Mouse (Mus musculus): ENCODE results near the gene Cntnap5a. TPM values are rescaled to one million over a fixed set of nuclear protein-coding genes. Genes with fewer than 3 reads are reported as not detected.
A peak's percentile ranks its signal among the peaks of the same experiment; 100 is the strongest.

The Cntnap5a gene
- polyA plus RNA-seq, 1 experiment from 2014 or later, result 2.1 TPM

- DNase-seq, result peak; percentile 64
- no peak for ATAC-seq (ENCODE audit: low FRiP score, low TSS enrichment)
Measured at GRCm38 (mm10) chr1:116428396-116428795, 743.8 kb downstream of the Cntnap5a start.

GRCm38 (mm10) chr1:116455115-116455717, 770.7 kb downstream of the Cntnap5a start:
- H3K9me3 ChIP-seq (ENCODE audit: control insufficient read depth, low read length), result no peaks in the 10 kb centered on the region; the same call in 1 of the 2 replicates
- H3K9ac ChIP-seq (replicated peaks; ENCODE audit: low read length), result no peak overlapping the region
- 60% methylated on average over 4 of the region's 4 CpGs for WGBS
- H3K27me3 ChIP-seq (ENCODE audit: control insufficient read depth, insufficient read depth, low read length), result no peaks in the 10 kb centered on the region
- no peak overlapping the region for H3K27ac ChIP-seq (replicated peaks; ENCODE audit: low read depth, low read length)
- H3K4me2 ChIP-seq (ENCODE audit: low read length), result no peak overlapping the region
- no peaks in the 10 kb centered on the region for H3K4me1 ChIP-seq (ENCODE audit: control insufficient read depth, insufficient read depth, low read length)
- no peaks in the 10 kb centered on the region for H3K36me3 ChIP-seq (ENCODE audit: control insufficient read depth, insufficient read depth, low read length)
- no peak; the same call in 1 of the 2 replicates for ATAC-seq (ENCODE audit: low FRiP score, low TSS enrichment)
- H3K4me3 ChIP-seq (replicated peaks; ENCODE audit: low read depth, low read length), result no peak overlapping the region
- peak; percentile 22 for DNase-seq

More at GRCm38 (mm10) chr1:116428396-116428795, 743.8 kb downstream of the Cntnap5a start:
- no peak overlapping the region for H3K9ac ChIP-seq (replicated peaks; ENCODE audit: low read length)
- no peaks in the 10 kb centered on the region for H3K9me3 ChIP-seq (ENCODE audit: control insufficient read depth, low read length)
- no peak overlapping the region for H3K27ac ChIP-seq (replicated peaks; ENCODE audit: low read depth, low read length)
- peaks cover 11% of the 10 kb centered on the region for H3K4me1 ChIP-seq (ENCODE audit: control insufficient read depth, insufficient read depth, low read length)
- WGBS, result 48% methylated on average over 2 of the region's 2 CpGs
- no peaks in the 10 kb centered on the region for H3K27me3 ChIP-seq (ENCODE audit: control insufficient read depth, insufficient read depth, low read length)
- H3K4me3 ChIP-seq (replicated peaks; ENCODE audit: low read depth, low read length), result no peak overlapping the region
- no peaks in the 10 kb centered on the region for H3K36me3 ChIP-seq (ENCODE audit: control insufficient read depth, insufficient read depth, low read length)
- H3K4me2 ChIP-seq (ENCODE audit: low read length), result no peak overlapping the region

GRCm38 (mm10) chr1:116477703-116478102, 793.1 kb downstream of the Cntnap5a start:
- Histone ChIP-seq H3K27me3 (ENCODE audit: control insufficient read depth, insufficient read depth, low read length) (no peaks in the 10 kb centered on the region), H3K9me3 (ENCODE audit: control insufficient read depth, low read length) (no peaks in the 10 kb centered on the region), H3K4me3 (replicated peaks; ENCODE audit: low read depth, low read length) (no peak overlapping the region), H3K27ac (replicated peaks; ENCODE audit: low read depth, low read length) (no peak overlapping the region), H3K4me1 (ENCODE audit: control insufficient read depth, insufficient read depth, low read length) (no peaks in the 10 kb centered on the region), H3K9ac (replicated peaks; ENCODE audit: low read length) (no peak overlapping the region), H3K36me3 (ENCODE audit: control insufficient read depth, insufficient read depth, low read length) (no peaks in the 10 kb centered on the region), H3K4me2 (ENCODE audit: low read length) (no peak overlapping the region)
- DNase-seq (peak; percentile 80), ATAC-seq (ENCODE audit: low FRiP score, low TSS enrichment) (0 out of 2 replicates have a peak, but pooled peaks have one; percentile 27)
- 14% methylated on average over 2 of the region's 2 CpGs for WGBS

- Histone ChIP-seq H3K27ac (replicated peaks; ENCODE audit: low read depth, low read length) (no peak overlapping the region), H3K9me3 (ENCODE audit: control insufficient read depth, low read length) (no peaks in the 10 kb centered on the region), H3K9ac (replicated peaks; ENCODE audit: low read length) (no peak overlapping the region), H3K4me3 (replicated peaks; ENCODE audit: low read depth, low read length) (no peak overlapping the region), H3K36me3 (ENCODE audit: control insufficient read depth, insufficient read depth, low read length) (no peaks in the 10 kb centered on the region), H3K4me1 (ENCODE audit: control insufficient read depth, insufficient read depth, low read length) (no peaks in the 10 kb centered on the region), H3K27me3 (ENCODE audit: control insufficient read depth, insufficient read depth, low read length) (no peaks in the 10 kb centered on the region), H3K4me2 (ENCODE audit: low read length) (no peak overlapping the region)
- WGBS, result 54% methylated on average over 1 of the region's 1 CpGs
- ATAC-seq (ENCODE audit: low FRiP score, low TSS enrichment) (no peak), DNase-seq (peak; percentile 12)
Measured at GRCm38 (mm10) chr1:116488780-116489569, 804.4 kb downstream of the Cntnap5a start.

- no peak overlapping the region for H3K4me3 ChIP-seq (replicated peaks; ENCODE audit: low read depth, low read length)
- no peaks in the 10 kb centered on the region for H3K27me3 ChIP-seq (ENCODE audit: control insufficient read depth, insufficient read depth, low read length)
- no peak overlapping the region for H3K4me2 ChIP-seq (ENCODE audit: low read length)
- no peaks in the 10 kb centered on the region for H3K36me3 ChIP-seq (ENCODE audit: control insufficient read depth, insufficient read depth, low read length)
- 88% methylated on average over 4 of the region's 4 CpGs for WGBS
- H3K9me3 ChIP-seq (ENCODE audit: control insufficient read depth, low read length), result no peaks in the 10 kb centered on the region
- no peak overlapping the region for H3K9ac ChIP-seq (replicated peaks; ENCODE audit: low read length)
- DNase-seq (no peak), ATAC-seq (ENCODE audit: low FRiP score, low TSS enrichment) (no peak)
- no peaks in the 10 kb centered on the region for H3K4me1 ChIP-seq (ENCODE audit: control insufficient read depth, insufficient read depth, low read length)
- H3K27ac ChIP-seq (replicated peaks; ENCODE audit: low read depth, low read length), result no peak overlapping the region
Measured at GRCm38 (mm10) chr1:116577969-116578666, 893.6 kb downstream of the Cntnap5a start.

- DNase-seq (no peak), ATAC-seq (ENCODE audit: low FRiP score, low TSS enrichment) (no peak)
- Histone ChIP-seq H3K36me3 (ENCODE audit: control insufficient read depth, insufficient read depth, low read length) (no peaks in the 10 kb centered on the region), H3K9ac (replicated peaks; ENCODE audit: low read length) (no peak overlapping the region), H3K27me3 (ENCODE audit: control insufficient read depth, insufficient read depth, low read length) (no peaks in the 10 kb centered on the region), H3K9me3 (ENCODE audit: control insufficient read depth, low read length) (no peaks in the 10 kb centered on the region), H3K27ac (replicated peaks; ENCODE audit: low read depth, low read length) (no peak overlapping the region), H3K4me1 (ENCODE audit: control insufficient read depth, insufficient read depth, low read length) (no peaks in the 10 kb centered on the region), H3K4me3 (replicated peaks; ENCODE audit: low read depth, low read length) (no peak overlapping the region), H3K4me2 (ENCODE audit: low read length) (no peak overlapping the region)
Measured at GRCm38 (mm10) chr1:116616272-116616671, 931.7 kb downstream of the Cntnap5a start.

Small RNA genes within 50 kb of the gene (microRNA-seq; reads per million reads assigned to microRNA genes)
- gene Gm23393, result not detected

Measured in midbrain, embryonic 14.5 days (tissue).